Mouse (Mus musculus) intestine, embryonic 14.5 days (tissue): Measurements from ENCODE around the gene Gm47841. TPM values are rescaled to one million over a fixed set of nuclear protein-coding genes. Genes with fewer than 3 reads are reported as not detected.

Experiments used
- ATAC-seq: fragments of 200-750 bp; cut with Nextera tagmentation; replicated peaks from 2 replicates; pipeline ENCODE4 v1.8.0; 2017; ENCODE audit warnings: low read depth, moderate number of reproducible peaks, moderate TSS enrichment, moderate library complexity; ENCODE audit not compliant: low FRiP score, low TSS enrichment
- DNase-seq: peaks from one replicate; pipeline ENCODE4 v3.0.0-alpha.2; 2018; ENCODE audit warnings: low spot score
- H3K27ac ChIP-seq: fragments of 300-500 bp; sonication (generic); 2 replicates; pipeline ENCODE4 v1.5.1; 2014; ENCODE audit warnings: low read depth, mild to moderate bottlenecking, control low read depth
- H3K27me3 ChIP-seq: fragments of 300-500 bp; sonication (generic); replicated peaks from 2 replicates; pipeline ENCODE4 v1.6.1; 2014; ENCODE audit warnings: low read length, control low read depth; ENCODE audit not compliant: control insufficient read depth, insufficient read depth
- H3K36me3 ChIP-seq: fragments of 300-500 bp; sonication (generic); 2 replicates; pipeline ENCODE4 v1.6.1; 2014; ENCODE audit warnings: low read length, control low read depth; ENCODE audit not compliant: control insufficient read depth, insufficient read depth
- H3K4me1 ChIP-seq: fragments of 300-500 bp; sonication (generic); replicated peaks from 2 replicates; pipeline ENCODE4 v1.6.1; 2014; ENCODE audit warnings: low read length, control low read depth, mixed read lengths; ENCODE audit not compliant: control insufficient read depth, insufficient read depth
- H3K4me2 ChIP-seq: fragments of 300-500 bp; sonication (generic); 2 replicates; pipeline ENCODE4 v1.6.1; 2014; ENCODE audit warnings: low read length
- H3K4me3 ChIP-seq: fragments of 300-500 bp; sonication (generic); 2 replicates; pipeline ENCODE4 v1.5.1; 2014; ENCODE audit warnings: low read depth, low read length, control low read depth, mixed read lengths
- H3K9ac ChIP-seq: fragments of 300-500 bp; sonication (generic); 2 replicates; pipeline ENCODE4 v1.6.1; 2014; ENCODE audit warnings: mild to moderate bottlenecking, low read length
- H3K9me3 ChIP-seq: fragments of 300-500 bp; sonication (generic); 2 replicates; pipeline ENCODE4 v1.6.1; 2016; ENCODE audit warnings: low read length, control low read depth; ENCODE audit not compliant: control insufficient read depth
- WGBS: fragments of 180-500 bp; shearing (Covaris S2); extraction: QIAGEN DNeasy Blood & Tissue Kit; methylation state at CpG from one replicate; pipeline ENCODE4 v1.1.7; 2014; 5-methylcytosine and 5-hydroxymethylcytosine counted together
- polyA plus RNA-seq: library from polyadenylated mRNA; unstranded; fragments of >200 nt; fragmentation: Nextera tagmentation; extraction: Ambion mirVana; gene quantifications from 2 replicates; pipeline ENCODE4 v1.2.1, GENCODE M21; 2014

Gm47841 gene
- polyA plus RNA-seq, 1 experiment from 2014 or later: not detected

DNA sequence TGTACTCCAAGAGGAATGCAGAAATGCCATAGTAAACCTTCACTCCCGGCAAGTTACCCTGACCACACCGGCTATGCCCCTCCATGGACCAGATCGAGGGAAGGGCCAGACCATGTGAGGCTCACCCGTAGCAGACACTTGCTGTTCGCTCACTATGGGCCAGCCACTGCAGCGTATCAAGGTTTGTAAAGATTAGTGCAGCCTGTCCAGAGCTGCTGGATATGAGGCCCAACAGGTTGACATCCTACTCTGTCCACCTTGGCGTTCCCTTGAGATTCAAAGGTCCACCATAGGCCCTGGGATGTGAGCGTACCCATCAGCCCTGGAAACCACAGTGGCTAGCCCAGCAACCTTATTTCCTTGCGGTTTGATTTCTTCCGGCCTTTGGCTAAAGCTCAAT, 7.3 kb upstream of the Gm47841 start:
- Histone ChIP-seq H3K9ac (no peak overlapping the region), H3K4me1 (peaks cover 10% of the 10 kb centered on the region), H3K4me2 (no peak overlapping the region), H3K4me3 (no peak overlapping the region), H3K9me3 (0 out of 2 replicates have a peak, but pooled peaks cover 2% of the 10 kb centered on the region), H3K36me3 (peaks cover 3% of the 10 kb centered on the region; the same call in 1 of the 2 replicates), H3K27ac (no peak overlapping the region), H3K27me3 (peaks cover 37% of the 10 kb centered on the region)
- 84% methylated on average over 10 of the region's 10 CpGs for WGBS
- ATAC-seq (no peak), DNase-seq (peak; percentile 63)

DNA sequence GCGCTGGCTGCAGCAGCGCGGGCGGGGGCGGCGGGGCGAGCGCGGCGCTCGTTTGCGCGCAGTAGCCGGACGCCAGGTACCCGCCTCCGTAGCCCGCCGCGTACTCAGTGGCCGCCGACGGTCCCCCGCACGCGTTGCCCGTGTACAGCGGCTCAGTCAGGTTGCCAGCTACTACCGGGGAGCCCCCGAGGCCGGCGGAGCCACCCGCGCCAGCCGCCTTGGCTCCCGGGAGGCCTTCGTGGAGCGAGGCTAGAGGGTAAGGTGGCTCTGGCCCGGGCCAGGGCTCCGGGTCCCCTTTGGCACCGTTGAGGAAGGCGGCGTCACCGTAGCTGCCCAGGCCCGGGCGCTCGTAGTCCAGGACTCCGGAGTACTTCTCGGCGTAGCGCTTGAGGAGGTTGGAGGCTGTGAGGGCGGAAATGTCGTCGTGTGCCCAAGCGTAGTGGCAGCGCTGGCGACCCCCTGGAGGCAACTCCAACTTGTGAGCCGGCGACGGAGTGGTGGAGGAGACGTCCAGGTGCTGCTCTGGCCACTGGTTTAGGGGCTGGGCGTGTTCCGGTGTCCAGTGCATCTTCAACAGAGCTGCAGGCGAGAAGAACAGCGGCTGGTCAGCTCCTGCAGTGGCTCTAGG, 6.7 kb upstream of the Gm47841 start:
- Histone ChIP-seq H3K36me3 (peaks cover 3% of the 10 kb centered on the region; the same call in 1 of the 2 replicates), H3K4me2 (peak overlapping the region; percentile 52), H3K27me3 (peaks cover 42% of the 10 kb centered on the region), H3K9me3 (0 out of 2 replicates have a peak, but pooled peaks cover 2% of the 10 kb centered on the region), H3K4me1 (peaks cover 10% of the 10 kb centered on the region), H3K4me3 (peak overlapping the region; percentile 32), H3K27ac (no peak overlapping the region), H3K9ac (0 out of 2 replicates have a peak overlapping the region, but pooled peaks have one; percentile 16)
- WGBS: 28% methylated on average over 62 of the region's 65 CpGs
- DNase-seq (peak; percentile 72), ATAC-seq (no peak)

GRCm38 (mm10) chr15:101052560-101053501, 5.6 kb upstream of the Gm47841 start:
- ATAC-seq: 0 out of 2 replicates have a peak, but pooled peaks have one; percentile 13
- 33% methylated on average over 111 of the region's 120 CpGs for WGBS
- Histone ChIP-seq H3K36me3 (peaks cover 3% of the 10 kb centered on the region; the same call in 1 of the 2 replicates), H3K4me1 (peaks cover 10% of the 10 kb centered on the region), H3K4me3 (peak overlapping the region; percentile 32), H3K27me3 (peaks cover 53% of the 10 kb centered on the region), H3K4me2 (peak overlapping the region; percentile 52), H3K9ac (0 out of 2 replicates have a peak overlapping the region, but pooled peaks have one; percentile 16), H3K27ac (no peak overlapping the region), H3K9me3 (0 out of 2 replicates have a peak, but pooled peaks cover 2% of the 10 kb centered on the region)
- DNase-seq: peak; percentile 75

GRCm38 (mm10) chr15:101051869-101052268, 4.7 kb upstream of the Gm47841 start:
- H3K27ac ChIP-seq: no peak overlapping the region
- H3K9me3 ChIP-seq: 0 out of 2 replicates have a peak, but pooled peaks cover 2% of the 10 kb centered on the region
- WGBS: 65% methylated on average over 10 of the region's 10 CpGs
- H3K4me3 ChIP-seq: no peak overlapping the region
- H3K36me3 ChIP-seq: peaks cover 3% of the 10 kb centered on the region; the same call in 1 of the 2 replicates
- peaks cover 61% of the 10 kb centered on the region for H3K27me3 ChIP-seq
- no peak overlapping the region for H3K9ac ChIP-seq
- ATAC-seq (no peak), DNase-seq (peak; percentile 54)
- H3K4me1 ChIP-seq: peaks cover 10% of the 10 kb centered on the region
- no peak overlapping the region for H3K4me2 ChIP-seq

GRCm38 (mm10) chr15:101048338-101048896, 1.2 kb upstream of the Gm47841 start:
- Histone ChIP-seq H3K4me1 (peaks cover 2% of the 10 kb centered on the region; the same call in 1 of the 2 replicates), H3K4me2 (no peak overlapping the region), H3K4me3 (no peak overlapping the region), H3K36me3 (no peaks in the 10 kb centered on the region; the same call in 1 of the 2 replicates), H3K9me3 (0 out of 2 replicates have a peak, but pooled peaks cover 2% of the 10 kb centered on the region), H3K27me3 (peaks cover 70% of the 10 kb centered on the region), H3K27ac (no peak overlapping the region), H3K9ac (no peak overlapping the region)
- 52% methylated on average over 5 of the region's 5 CpGs for WGBS
- DNase-seq (no peak), ATAC-seq (no peak)

- ATAC-seq: peak; percentile 26; the same call in 1 of the 2 replicates
- Histone ChIP-seq H3K27ac (no peak overlapping the region), H3K9ac (peak overlapping the region; percentile 46), H3K27me3 (peaks cover 66% of the 10 kb centered on the region), H3K4me1 (no peaks in the 10 kb centered on the region), H3K36me3 (no peaks in the 10 kb centered on the region), H3K9me3 (no peaks in the 10 kb centered on the region), H3K4me2 (peak overlapping the region; percentile 100), H3K4me3 (peak overlapping the region; percentile 46)
- under 1% methylated on average over 72 of the region's 77 CpGs for WGBS
- peak; percentile 81 for DNase-seq
These were observed 537 bp downstream of the Gm47841 start for GRCm38 (mm10) chr15:101046527-101047193.

DNA sequence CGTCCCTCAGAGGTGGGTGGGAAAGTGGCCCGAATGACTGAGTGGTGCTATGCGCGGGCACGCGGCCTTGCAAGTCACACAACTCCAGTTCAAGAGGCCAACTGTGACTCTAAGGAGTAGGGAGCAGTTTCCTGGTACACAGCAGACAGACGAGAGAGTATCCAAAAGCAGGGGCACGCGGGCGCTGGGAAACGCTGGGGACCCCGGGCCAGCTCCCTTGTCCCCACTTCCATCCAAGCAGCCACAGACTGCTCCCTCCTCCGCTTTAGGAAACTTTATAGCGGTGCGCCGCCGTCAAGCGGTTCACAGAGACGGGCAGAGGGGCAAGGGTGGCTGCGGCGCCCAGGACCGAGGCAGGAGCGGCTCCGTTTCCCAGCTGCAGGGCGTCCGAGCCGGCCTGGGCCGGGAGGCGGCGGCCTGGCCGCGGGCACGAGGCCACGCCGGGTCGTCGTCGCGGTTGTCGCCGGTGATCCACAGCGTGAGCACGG, 1.1 kb downstream of the Gm47841 start:
- peak overlapping the region; percentile 46; the same call in 1 of the 2 replicates for H3K9ac ChIP-seq
- H3K27me3 ChIP-seq: peaks cover 70% of the 10 kb centered on the region
- no peaks in the 10 kb centered on the region for H3K36me3 ChIP-seq
- H3K4me3 ChIP-seq: peak overlapping the region; percentile 46
- peak overlapping the region; percentile 100 for H3K4me2 ChIP-seq
- 1% methylated on average over 43 of the region's 43 CpGs for WGBS
- no peak overlapping the region for H3K27ac ChIP-seq
- ATAC-seq: 0 out of 2 replicates have a peak, but pooled peaks have one; percentile 9
- DNase-seq: no peak
- H3K4me1 ChIP-seq: no peaks in the 10 kb centered on the region
- H3K9me3 ChIP-seq: no peaks in the 10 kb centered on the region
